In the genomic region with DNA sequence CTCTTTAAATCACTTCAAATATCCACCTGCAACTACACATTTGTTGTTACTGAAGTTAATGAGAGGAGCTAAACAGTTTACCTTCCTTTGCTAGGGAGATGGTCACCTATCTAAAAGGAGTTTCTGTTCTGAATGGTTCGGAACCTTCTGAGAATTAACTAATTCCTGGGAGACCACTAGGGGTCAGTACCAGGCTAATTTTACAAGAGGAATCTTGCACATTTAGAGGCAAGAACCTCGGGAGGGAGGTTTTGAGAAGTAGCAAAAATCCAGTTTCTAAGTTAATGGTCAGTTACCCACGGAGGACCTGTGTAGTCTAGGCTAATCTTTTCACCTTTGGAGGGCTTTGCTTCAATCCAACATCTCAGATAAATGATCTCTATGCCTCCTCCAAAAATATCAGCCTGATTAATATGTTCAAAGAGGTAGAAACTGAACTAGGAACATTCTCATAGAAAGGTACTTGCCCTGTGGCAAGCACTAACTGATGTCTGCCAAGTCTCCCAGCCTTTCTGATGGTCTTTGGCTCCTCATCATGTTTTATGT, we compare ENCODE assay signal across 8 mouse cellular contexts. TPM values are rescaled to one million over a fixed set of nuclear protein-coding genes. Genes with fewer than 3 reads are reported as not detected.
DNase-seq lines count a peak whose midpoint lies in the region; ATAC-seq and TF ChIP-seq lines count a peak whose summit lies in the region.
"Had no signal": no experiment of that assay in that cellular context is flagged by ENCODE, and none has a peak within 500 bp of the region (broad histone marks: within the 10 kb centered on the region; RNA-seq: fewer than 3 reads in every experiment).

No protein-coding gene starts in this region.

- no peaks in the 10 kb centered on the region for H3K36me3 ChIP-seq in forebrain, postnatal 0 days (ENCODE audit: insufficient read depth)
- peaks cover 29% of the 10 kb centered on the region for H3K36me3 ChIP-seq in midbrain, embryonic 14.5 days (ENCODE audit: control insufficient read depth, insufficient read depth, low read length)
- no peaks in the 10 kb centered on the region for H3K36me3 ChIP-seq in kidney, embryonic 16.5 days (ENCODE audit: insufficient read depth, low read length)
- H3K36me3 ChIP-seq: limb, embryonic 15.5 days had no signal

- peaks cover 53% of the 10 kb centered on the region for H3K27me3 ChIP-seq in forebrain, postnatal 0 days (ENCODE audit: insufficient read depth, low read length)
- H3K27me3 ChIP-seq in midbrain, embryonic 14.5 days (ENCODE audit: control insufficient read depth, insufficient read depth, low read length): peaks cover 37% of the 10 kb centered on the region
- H3K27me3 ChIP-seq in kidney, embryonic 16.5 days (ENCODE audit: insufficient read depth, low read length): peaks cover 89% of the 10 kb centered on the region

- H3K4me2 ChIP-seq in forebrain, postnatal 0 days (ENCODE audit: low read depth): no peak overlapping the region
- peak overlapping the region; percentile 63 for H3K4me2 ChIP-seq in midbrain, embryonic 14.5 days (ENCODE audit: low read length)
- H3K4me2 ChIP-seq in kidney, embryonic 16.5 days (replicated peaks; ENCODE audit: low read depth, low read length): no peak overlapping the region
- H3K4me2 ChIP-seq: limb, embryonic 15.5 days had no signal

- WGBS in forebrain, postnatal 0 days: 5% methylated on average over 3 of the region's 3 CpGs
- WGBS in midbrain, embryonic 14.5 days: 1% methylated on average over 3 of the region's 3 CpGs
- WGBS in kidney, embryonic 16.5 days: 3% methylated on average over 3 of the region's 3 CpGs

- H3K4me3 ChIP-seq in forebrain, postnatal 0 days (ENCODE audit: low read depth, low read length): no peak overlapping the region
- H3K4me3 ChIP-seq in midbrain, embryonic 14.5 days (replicated peaks; ENCODE audit: low read depth, low read length): peak overlapping the region; percentile 47
- H3K4me3 ChIP-seq in kidney, embryonic 16.5 days (ENCODE audit: low read length): no peak overlapping the region
- H3K4me3 ChIP-seq: limb, embryonic 15.5 days had no signal

- H3K9me3 ChIP-seq in forebrain, postnatal 0 days (ENCODE audit: low read length): no peaks in the 10 kb centered on the region
- H3K9me3 ChIP-seq in midbrain, embryonic 14.5 days (ENCODE audit: control insufficient read depth, low read length): no peaks in the 10 kb centered on the region
- no peaks in the 10 kb centered on the region for H3K9me3 ChIP-seq in kidney, embryonic 16.5 days (ENCODE audit: low read length)
- H3K9me3 ChIP-seq: limb, embryonic 15.5 days had no signal

- no peak overlapping the region for H3K27ac ChIP-seq in forebrain, postnatal 0 days (ENCODE audit: low read depth, low read length)
- H3K27ac ChIP-seq in midbrain, embryonic 14.5 days (replicated peaks; ENCODE audit: low read depth, low read length): peak overlapping the region; percentile 97
- H3K27ac ChIP-seq in kidney, embryonic 16.5 days (ENCODE audit: low read length): no peak overlapping the region
- H3K27ac ChIP-seq: limb, embryonic 15.5 days had no signal

- H3K4me1 ChIP-seq in forebrain, postnatal 0 days (ENCODE audit: insufficient read depth): no peaks in the 10 kb centered on the region
- H3K4me1 ChIP-seq in midbrain, embryonic 14.5 days (ENCODE audit: control insufficient read depth, insufficient read depth, low read length): no peaks in the 10 kb centered on the region
- no peaks in the 10 kb centered on the region for H3K4me1 ChIP-seq in kidney, embryonic 16.5 days (ENCODE audit: insufficient read depth, low read length)

- H3K9ac ChIP-seq in forebrain, postnatal 0 days: no peak overlapping the region
- peak overlapping the region; percentile 93 for H3K9ac ChIP-seq in midbrain, embryonic 14.5 days (replicated peaks; ENCODE audit: low read length)
- H3K9ac ChIP-seq in kidney, embryonic 16.5 days (replicated peaks; ENCODE audit: low read length): no peak overlapping the region
- H3K9ac ChIP-seq: limb, embryonic 15.5 days had no signal

- TF ChIP-seq CTCF in forebrain, postnatal 0 days (IDR thresholded peaks at IDR 0.05; ENCODE audit: low read depth): peak; percentile 78

- intact Hi-C loops in left cerebral cortex, postnatal 14 days (cut with DNase I): loop anchor here (5.0 kb wide), 3 partner anchors 242 to 508 kb away; no protein-coding TSS in a partner anchor

- ATAC-seq in forebrain, postnatal 0 days: peak; percentile 27; the same call in 1 of the 2 replicates
- no peak for ATAC-seq in midbrain, embryonic 14.5 days (ENCODE audit: low FRiP score, low TSS enrichment)
- ATAC-seq in kidney, embryonic 16.5 days (ENCODE audit: low FRiP score, low TSS enrichment): no peak

- peak; percentile 45 to 53 for DNase-seq in left cerebral cortex, postnatal 14 days (ENCODE audit: low spot score in 2 of 2)
- DNase-seq in left cerebral cortex, adult 9 months (ENCODE audit: low spot score in 2 of 2): no peak
- DNase-seq in ZHBTc4 (ENCODE audit: low read depth, low spot score): peak; percentile 63
- peak; percentile 75 for DNase-seq in forebrain, postnatal 0 days
- DNase-seq in midbrain, embryonic 14.5 days: peak; percentile 86
- DNase-seq in testis, postnatal 10 days (ENCODE audit: low spot score): no peak

RNA-seq across cellular contexts. Expression of gene Lhx9, which starts 12.9 kb away (rescaled TPM):
- total RNA-seq in left cerebral cortex, postnatal 14 days (2021): 1 to 10 TPM in 1 of 2 experiments, under 1 TPM in 1; 0.33 to 1.6 TPM
- total RNA-seq in forebrain, postnatal 0 days (2014; rRNA removed): 19.1 and 30.9 TPM in 2 replicates
- 6.4 and 26.8 TPM in 2 replicates for polyA plus RNA-seq in forebrain, postnatal 0 days (2015; fragmentation: Nextera tagmentation; extraction: Ambion mirVana)
- 114 and 129 TPM in 2 replicates for polyA plus RNA-seq in midbrain, embryonic 14.5 days (2014; fragmentation: Nextera tagmentation; extraction: Ambion mirVana)
- 0.18 and 0.32 TPM in 2 replicates for polyA plus RNA-seq in kidney, embryonic 16.5 days (2015; fragmentation: Nextera tagmentation; extraction: Ambion mirVana)

RNA-seq across cellular contexts. Expression of gene 2310009B15Rik, which starts 21.2 kb away (rescaled TPM):
- 10 to 100 TPM; 13.7 to 14.2 TPM for total RNA-seq in left cerebral cortex, postnatal 14 days (2021)
- total RNA-seq in forebrain, postnatal 0 days (2014; rRNA removed): 33.0 and 37.4 TPM in 2 replicates
- polyA plus RNA-seq in forebrain, postnatal 0 days (2015; fragmentation: Nextera tagmentation; extraction: Ambion mirVana): 41.9 and 45.8 TPM in 2 replicates
- polyA plus RNA-seq in midbrain, embryonic 14.5 days (2014; fragmentation: Nextera tagmentation; extraction: Ambion mirVana): 47.4 and 52.1 TPM in 2 replicates
- polyA plus RNA-seq in kidney, embryonic 16.5 days (2015; fragmentation: Nextera tagmentation; extraction: Ambion mirVana): 38.7 and 39.0 TPM in 2 replicates

Comparison
In these comparisons a context has a peak if more than half of its experiments do, and no peak if none do; other contexts are left out.
1. DNase-seq: peak in left cerebral cortex, postnatal 14 days (2 of 2), ZHBTc4 (single experiment), forebrain, postnatal 0 days (single experiment) and midbrain, embryonic 14.5 days (single experiment); none in left cerebral cortex, adult 9 months (0 of 2) and testis, postnatal 10 days (single experiment).